Mouse (Mus musculus) hindbrain, postnatal 0 days (tissue): ENCODE measurements at regions not wholly inside any gene's neighbourhood (a gene's known extent, or its start where the extent isn't known, plus 50 kb on each side); places are given as distances from the start of the nearest gene placed in this dataset.

Experiments used
- ATAC-seq: fragments of 200-750 bp; cut with Nextera tagmentation; 2 replicates; pipeline ENCODE4 v1.8.0; 2017; ENCODE audit warnings: mild to moderate bottlenecking, moderate TSS enrichment, moderate library complexity
- DNase-seq: peaks from one replicate; pipeline ENCODE4 v3.0.0-alpha.2; 2015; ENCODE audit warnings: low spot score
- H3K27ac ChIP-seq: fragments of 300-500 bp; sonication (generic); 2 replicates; pipeline ENCODE4 v1.5.1; 2014; ENCODE audit warnings: mild to moderate bottlenecking
- H3K27me3 ChIP-seq: fragments of 300-500 bp; sonication (generic); 2 replicates; pipeline ENCODE4 v1.6.1; 2014; ENCODE audit warnings: low read length, mixed read lengths; ENCODE audit not compliant: insufficient read depth
- H3K36me3 ChIP-seq: fragments of 300-500 bp; sonication (generic); 2 replicates; pipeline ENCODE4 v1.6.1; 2014; ENCODE audit warnings: low read length, mixed read lengths; ENCODE audit not compliant: insufficient read depth
- H3K4me1 ChIP-seq: fragments of 300-500 bp; sonication (generic); 2 replicates; pipeline ENCODE4 v1.6.1; 2014; ENCODE audit warnings: antibody characterized with exemption, low read length, mixed read lengths; ENCODE audit not compliant: insufficient read depth
- H3K4me2 ChIP-seq: fragments of 300-500 bp; sonication (generic); 2 replicates; pipeline ENCODE4 v1.6.1; 2014; ENCODE audit warnings: low read depth, mild to moderate bottlenecking, low read length, moderate library complexity, mixed read lengths
- H3K4me3 ChIP-seq: fragments of 300-500 bp; sonication (generic); 2 replicates; pipeline ENCODE4 v1.5.1; 2014; ENCODE audit warnings: low read length
- H3K9ac ChIP-seq: fragments of 300-500 bp; sonication (generic); replicated peaks from 2 replicates; pipeline ENCODE4 v1.6.1; 2014; ENCODE audit warnings: mild to moderate bottlenecking, low read length, moderate library complexity, mixed read lengths
- H3K9me3 ChIP-seq: fragments of 300-500 bp; sonication (generic); 2 replicates; pipeline ENCODE4 v1.6.1; 2016; ENCODE audit warnings: low read length, mixed read lengths
- CTCF ChIP-seq: IDR thresholded peaks from 2 replicates; pipeline ENCODE4 v1.5.1; 2016; ENCODE audit warnings: antibody characterized with exemption, control low read depth, low read depth
- WGBS: fragments of 180-500 bp; shearing (Covaris S2); extraction: QIAGEN DNeasy Blood & Tissue Kit; methylation state at CpG from one replicate; pipeline ENCODE4 v1.1.7; 2014; 5-methylcytosine and 5-hydroxymethylcytosine counted together

DNA sequence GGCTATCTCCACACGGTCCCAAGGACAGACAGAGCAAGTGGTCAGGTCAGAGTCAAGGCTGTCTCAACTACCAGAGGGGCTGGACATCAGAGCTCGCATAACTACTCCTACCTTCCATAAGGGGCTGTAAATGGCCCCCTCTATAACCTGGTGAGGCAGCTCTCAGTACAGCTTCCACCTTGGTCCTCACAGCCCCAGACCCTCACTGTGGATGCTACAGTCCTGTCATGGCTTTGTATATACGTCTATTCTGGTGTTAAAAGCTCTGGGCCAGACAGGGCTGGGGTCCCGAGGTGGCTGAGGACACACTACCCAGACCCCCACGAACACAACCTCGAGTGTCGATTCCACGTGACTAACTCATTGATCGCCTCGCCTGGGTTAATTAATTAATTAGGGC is 94.0 kb upstream of the Nkx1-1 start:
- Histone ChIP-seq H3K27ac (no peak overlapping the region), H3K4me3 (no peak overlapping the region), H3K4me1 (no peaks in the 10 kb centered on the region), H3K4me2 (no peak overlapping the region), H3K27me3 (peaks cover 9% of the 10 kb centered on the region; the same call in 1 of the 2 replicates), H3K36me3 (no peaks in the 10 kb centered on the region), H3K9ac (no peak overlapping the region), H3K9me3 (no peaks in the 10 kb centered on the region)
- ATAC-seq (peak; percentile 13; the same call in 1 of the 2 replicates), DNase-seq (no peak)
- no peak for TF ChIP-seq CTCF
- WGBS: 78% methylated on average over 10 of the region's 10 CpGs

DNA sequence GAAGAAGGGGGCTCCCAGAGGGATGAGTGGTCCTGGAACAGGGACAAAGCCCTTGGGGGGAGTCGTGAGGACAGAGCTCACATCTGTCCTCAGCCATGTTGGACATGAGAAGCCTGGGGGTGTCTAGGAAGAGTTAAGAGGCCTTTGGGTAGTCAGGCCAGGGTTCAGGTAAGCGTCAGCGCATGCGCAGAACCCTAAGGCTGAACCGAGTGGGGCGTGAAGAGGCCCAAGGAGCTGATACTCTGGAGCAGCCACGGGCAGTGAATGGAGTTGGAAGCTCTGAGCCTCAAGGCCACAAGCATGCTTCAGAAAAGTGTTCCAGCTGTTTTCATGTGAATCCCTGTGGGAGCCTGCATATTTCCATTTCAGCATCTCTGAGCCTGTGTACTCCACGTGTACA is 93.5 kb upstream of the Nkx1-1 start:
- TF ChIP-seq CTCF: no peak
- Histone ChIP-seq H3K9me3 (no peaks in the 10 kb centered on the region), H3K27ac (no peak overlapping the region), H3K9ac (no peak overlapping the region), H3K4me3 (no peak overlapping the region), H3K4me1 (0 out of 2 replicates have a peak, but pooled peaks cover 3% of the 10 kb centered on the region), H3K4me2 (no peak overlapping the region), H3K27me3 (peaks cover 8% of the 10 kb centered on the region; the same call in 1 of the 2 replicates), H3K36me3 (no peaks in the 10 kb centered on the region)
- DNase-seq (no peak), ATAC-seq (no peak)
- 85% methylated on average over 8 of the region's 8 CpGs for WGBS

DNA sequence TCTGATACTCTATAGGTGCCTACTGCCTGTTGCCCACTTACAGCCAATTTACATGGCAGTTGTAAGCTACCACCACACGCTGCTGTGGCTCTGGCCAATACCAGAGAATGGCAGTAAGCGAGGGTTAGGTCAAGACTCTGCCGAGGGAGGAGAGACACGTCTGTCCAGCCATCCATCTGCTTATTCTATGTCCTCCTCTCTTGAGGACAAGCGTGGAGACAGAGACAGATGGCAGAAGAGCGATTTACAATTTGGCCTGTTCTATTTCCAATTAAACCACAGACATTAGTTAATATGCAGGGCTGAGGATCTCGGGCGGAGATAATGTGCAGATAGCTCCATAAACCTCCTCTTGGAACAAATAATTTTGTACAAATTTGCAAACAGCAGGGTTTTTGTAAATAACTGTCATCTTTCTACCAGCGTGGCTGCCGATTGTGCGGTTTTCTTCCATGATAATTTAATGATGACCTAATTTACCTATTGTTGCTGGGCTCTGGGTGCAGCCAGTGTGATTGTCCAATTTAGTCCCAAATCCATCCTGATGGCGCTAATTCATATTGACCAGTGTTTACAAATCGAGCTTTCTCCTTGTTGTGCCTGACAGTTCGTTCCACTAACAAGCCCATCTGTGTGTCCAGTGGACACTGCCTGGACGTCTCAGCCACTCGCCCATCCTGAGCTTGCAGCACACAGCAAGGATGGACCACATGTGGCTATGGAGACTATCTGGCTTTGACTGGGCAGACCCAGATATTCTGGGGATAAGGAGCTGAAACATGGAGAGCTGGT is 88.4 kb upstream of the Nkx1-1 start:
- 63% methylated on average over 16 of the region's 16 CpGs for WGBS
- no peaks in the 10 kb centered on the region for H3K9me3 ChIP-seq
- H3K4me1 ChIP-seq: peaks cover 3% of the 10 kb centered on the region; the same call in 1 of the 2 replicates
- H3K4me2 ChIP-seq: no peak overlapping the region
- no peak for TF ChIP-seq CTCF
- no peaks in the 10 kb centered on the region for H3K36me3 ChIP-seq
- peak overlapping the region; percentile 34; the same call in 1 of the 2 replicates for H3K27ac ChIP-seq
- no peaks in the 10 kb centered on the region for H3K27me3 ChIP-seq
- DNase-seq: no peak
- ATAC-seq: no peak
- H3K4me3 ChIP-seq: no peak overlapping the region
- no peak overlapping the region for H3K9ac ChIP-seq

DNA sequence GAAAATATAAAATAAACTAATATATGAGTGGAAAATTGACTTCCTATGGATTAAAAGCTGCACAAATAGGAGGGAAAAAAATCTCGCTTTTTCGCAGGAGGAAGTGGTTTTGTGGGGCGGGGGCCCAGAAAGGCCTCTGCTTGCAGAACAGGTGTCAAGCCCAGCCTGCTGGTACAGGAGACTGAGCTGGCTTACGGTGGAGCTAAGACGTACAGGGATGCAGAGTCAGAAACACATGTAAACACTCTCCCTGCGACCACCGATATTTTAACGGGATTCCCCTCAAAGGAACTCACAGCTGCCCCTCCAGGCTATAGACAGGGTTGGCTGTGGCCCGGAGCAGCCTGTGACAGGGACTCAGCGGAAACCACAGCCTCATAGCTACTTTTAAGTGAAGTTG is 87.1 kb upstream of the Nkx1-1 start:
- DNase-seq (no peak), ATAC-seq (no peak)
- Histone ChIP-seq H3K4me1 (peaks cover 3% of the 10 kb centered on the region; the same call in 1 of the 2 replicates), H3K27ac (no peak overlapping the region), H3K4me2 (no peak overlapping the region), H3K36me3 (no peaks in the 10 kb centered on the region), H3K4me3 (no peak overlapping the region), H3K9me3 (no peaks in the 10 kb centered on the region), H3K27me3 (no peaks in the 10 kb centered on the region), H3K9ac (no peak overlapping the region)
- no peak for TF ChIP-seq CTCF
- whole genome bisulfite sequencing: 76% methylated on average over 10 of the region's 10 CpGs

DNA sequence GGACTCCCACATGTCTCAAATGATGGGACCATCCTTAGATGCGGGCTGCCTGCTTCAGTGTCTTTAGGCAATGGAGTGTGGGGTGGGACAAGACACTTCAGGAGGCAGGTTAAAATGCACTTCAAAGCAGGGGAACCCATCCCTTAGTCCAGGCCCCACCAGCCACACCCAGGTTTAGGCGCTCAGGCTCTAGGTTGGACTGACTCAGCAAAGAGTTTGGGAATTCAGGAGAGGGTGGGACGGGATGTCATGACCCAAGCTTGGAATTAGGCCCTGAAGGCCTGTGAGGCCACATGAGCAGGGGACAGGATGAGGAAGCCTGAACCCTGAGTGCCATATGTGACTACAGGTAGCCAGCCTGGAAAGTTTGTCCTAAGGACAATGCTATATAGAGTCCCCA is 85.6 kb upstream of the Nkx1-1 start:
- no peak for ATAC-seq
- no peak for DNase-seq
- peaks cover 3% of the 10 kb centered on the region; the same call in 1 of the 2 replicates for H3K4me1 ChIP-seq
- H3K4me2 ChIP-seq: no peak overlapping the region
- H3K36me3 ChIP-seq: no peaks in the 10 kb centered on the region
- WGBS: 92% methylated on average over 3 of the region's 3 CpGs
- H3K4me3 ChIP-seq: no peak overlapping the region
- H3K27ac ChIP-seq: no peak overlapping the region
- no peaks in the 10 kb centered on the region for H3K9me3 ChIP-seq
- TF ChIP-seq CTCF: no peak
- no peaks in the 10 kb centered on the region for H3K27me3 ChIP-seq
- H3K9ac ChIP-seq: no peak overlapping the region

- no peak for TF ChIP-seq CTCF
- peaks cover 3% of the 10 kb centered on the region; the same call in 1 of the 2 replicates for H3K4me1 ChIP-seq
- no peaks in the 10 kb centered on the region for H3K27me3 ChIP-seq
- DNase-seq: peak; percentile 37
- no peak overlapping the region for H3K9ac ChIP-seq
- ATAC-seq: peak; percentile 52; the same call in 1 of the 2 replicates
- H3K36me3 ChIP-seq: no peaks in the 10 kb centered on the region
- H3K9me3 ChIP-seq: no peaks in the 10 kb centered on the region
- WGBS: 34% methylated on average over 6 of the region's 6 CpGs
- no peak overlapping the region for H3K4me3 ChIP-seq
- H3K4me2 ChIP-seq: no peak overlapping the region
- H3K27ac ChIP-seq: no peak overlapping the region
These were observed 85.1 kb upstream of the Nkx1-1 start for GRCm38 (mm10) chr5:33518860-33519259.

- no peak overlapping the region for H3K27ac ChIP-seq
- 67% methylated on average over 8 of the region's 8 CpGs for WGBS
- H3K9me3 ChIP-seq: no peaks in the 10 kb centered on the region
- no peaks in the 10 kb centered on the region for H3K36me3 ChIP-seq
- peaks cover 3% of the 10 kb centered on the region; the same call in 1 of the 2 replicates for H3K4me1 ChIP-seq
- H3K4me3 ChIP-seq: no peak overlapping the region
- H3K4me2 ChIP-seq: no peak overlapping the region
- TF ChIP-seq CTCF: peak; percentile 26
- no peaks in the 10 kb centered on the region for H3K27me3 ChIP-seq
- H3K9ac ChIP-seq: no peak overlapping the region
- ATAC-seq (no peak), DNase-seq (no peak)
These were observed 83.8 kb upstream of the Nkx1-1 start for GRCm38 (mm10) chr5:33517625-33518024.
